Mouse (Mus musculus): ENCODE results near the gene Jazf1. TPM values are rescaled to one million over a fixed set of nuclear protein-coding genes. Genes with fewer than 3 reads are reported as not detected.

The Jazf1 gene
- polyA plus RNA-seq, 2 experiments = 0.71 to 1.2 TPM

GRCm38 (mm10) chr6:52929358-52929757, 139.1 kb downstream of the Jazf1 start:
- Histone ChIP-seq H3K9me3 (ENCODE audit: control insufficient read depth, low read length) (no peaks in the 10 kb centered on the region), H3K4me2 (ENCODE audit: low read depth) (no peak overlapping the region), H3K27me3 (ENCODE audit: control insufficient read depth, insufficient read depth, low read length) (no peaks in the 10 kb centered on the region), H3K4me3 (ENCODE audit: insufficient read depth in 1 of 2, low read depth in 2 of 2, low read length in 2 of 2) (no peak overlapping the region), H3K9ac (replicated peaks) (no peak overlapping the region), H3K4me1 (replicated peaks; ENCODE audit: control insufficient read depth in 2 of 2, insufficient read depth in 2 of 2, low read length in 1 of 2) (no peaks in the 10 kb centered on the region), H3K27ac (no peak overlapping the region), H3K36me3 (replicated peaks; ENCODE audit: control insufficient read depth, insufficient read depth, low read depth) (no peaks in the 10 kb centered on the region)
- ATAC-seq (ENCODE audit: insufficient read depth) = no peak
- no peak for TF ChIP-seq EP300 (IDR thresholded peaks at IDR 0.05; ENCODE audit: low read depth)
- no peak for TF ChIP-seq CTCF (IDR thresholded peaks at IDR 0.05; ENCODE audit: low read depth)
- DNase-seq (ENCODE audit: low read depth in 3 of 3, low spot score in 3 of 3) = no peak
- 73% methylated on average over 12 of the region's 12 CpGs for WGBS (ENCODE audit: insufficient replicate concordance)

- no peaks in the 10 kb centered on the region for H3K9me3 ChIP-seq (ENCODE audit: control insufficient read depth, low read length)
- no peak for DNase-seq (ENCODE audit: low read depth in 3 of 3, low spot score in 3 of 3)
- no peak overlapping the region for H3K9ac ChIP-seq (replicated peaks)
- no peak overlapping the region for H3K4me3 ChIP-seq (ENCODE audit: insufficient read depth in 1 of 2, low read depth in 2 of 2, low read length in 2 of 2)
- H3K4me1 ChIP-seq (replicated peaks; ENCODE audit: control insufficient read depth in 2 of 2, insufficient read depth in 2 of 2, low read length in 1 of 2) = no peaks in the 10 kb centered on the region
- ATAC-seq (ENCODE audit: insufficient read depth) = no peak
- no peak overlapping the region for H3K4me2 ChIP-seq (ENCODE audit: low read depth)
- H3K36me3 ChIP-seq (replicated peaks; ENCODE audit: control insufficient read depth, insufficient read depth, low read depth) = no peaks in the 10 kb centered on the region
- no peaks in the 10 kb centered on the region for H3K27me3 ChIP-seq (ENCODE audit: control insufficient read depth, insufficient read depth, low read length)
- no peak for TF ChIP-seq EP300 (IDR thresholded peaks at IDR 0.05; ENCODE audit: low read depth)
- TF ChIP-seq CTCF (IDR thresholded peaks at IDR 0.05; ENCODE audit: low read depth) = peak; percentile 32
- 60% methylated on average over 4 of the region's 4 CpGs for WGBS (ENCODE audit: insufficient replicate concordance)
- H3K27ac ChIP-seq = no peak overlapping the region
Observed at GRCm38 (mm10) chr6:52926947-52927346, 141.5 kb downstream of the Jazf1 start.

GRCm38 (mm10) chr6:52925458-52926042, 142.9 kb downstream of the Jazf1 start:
- H3K27ac ChIP-seq = no peak overlapping the region
- no peak for DNase-seq (ENCODE audit: low read depth in 3 of 3, low spot score in 3 of 3)
- H3K4me2 ChIP-seq (ENCODE audit: low read depth) = no peak overlapping the region
- no peaks in the 10 kb centered on the region for H3K4me1 ChIP-seq (replicated peaks; ENCODE audit: control insufficient read depth in 2 of 2, insufficient read depth in 2 of 2, low read length in 1 of 2)
- ATAC-seq (ENCODE audit: insufficient read depth) = no peak
- no peak overlapping the region for H3K9ac ChIP-seq (replicated peaks)
- no peaks in the 10 kb centered on the region for H3K36me3 ChIP-seq (replicated peaks; ENCODE audit: control insufficient read depth, insufficient read depth, low read depth)
- no peaks in the 10 kb centered on the region for H3K9me3 ChIP-seq (ENCODE audit: control insufficient read depth, low read length)
- TF ChIP-seq CTCF (IDR thresholded peaks at IDR 0.05; ENCODE audit: low read depth) (no peak), EP300 (IDR thresholded peaks at IDR 0.05; ENCODE audit: low read depth) (no peak)
- 57% methylated on average over 9 of the region's 9 CpGs for WGBS (ENCODE audit: insufficient replicate concordance)
- no peaks in the 10 kb centered on the region for H3K27me3 ChIP-seq (ENCODE audit: control insufficient read depth, insufficient read depth, low read length)
- H3K4me3 ChIP-seq (ENCODE audit: insufficient read depth in 1 of 2, low read depth in 2 of 2, low read length in 2 of 2) = no peak overlapping the region

GRCm38 (mm10) chr6:52921248-52921647, 147.2 kb downstream of the Jazf1 start:
- TF ChIP-seq CTCF (IDR thresholded peaks at IDR 0.05; ENCODE audit: low read depth) = no peak
- no peak for TF ChIP-seq EP300 (IDR thresholded peaks at IDR 0.05; ENCODE audit: low read depth)
- DNase-seq (ENCODE audit: low read depth in 3 of 3, low spot score in 3 of 3) (no peak), ATAC-seq (ENCODE audit: insufficient read depth) (no peak)
- no peak overlapping the region for H3K4me3 ChIP-seq (ENCODE audit: insufficient read depth in 1 of 2, low read depth in 2 of 2, low read length in 2 of 2)
- H3K9ac ChIP-seq (replicated peaks) = no peak overlapping the region
- no peaks in the 10 kb centered on the region for H3K9me3 ChIP-seq (ENCODE audit: control insufficient read depth, low read length)
- no peaks in the 10 kb centered on the region for H3K4me1 ChIP-seq (replicated peaks; ENCODE audit: control insufficient read depth in 2 of 2, insufficient read depth in 2 of 2, low read length in 1 of 2)
- H3K4me2 ChIP-seq (ENCODE audit: low read depth) = no peak overlapping the region
- no peak overlapping the region for H3K27ac ChIP-seq
- 68% methylated on average over 6 of the region's 6 CpGs for WGBS (ENCODE audit: insufficient replicate concordance)
- no peaks in the 10 kb centered on the region for H3K27me3 ChIP-seq (ENCODE audit: control insufficient read depth, insufficient read depth, low read length)
- no peaks in the 10 kb centered on the region for H3K36me3 ChIP-seq (replicated peaks; ENCODE audit: control insufficient read depth, insufficient read depth, low read depth)

GRCm38 (mm10) chr6:52920719-52921118, 147.7 kb downstream of the Jazf1 start:
- no peak for ATAC-seq (ENCODE audit: insufficient read depth)
- Histone ChIP-seq H3K36me3 (replicated peaks; ENCODE audit: control insufficient read depth, insufficient read depth, low read depth) (no peaks in the 10 kb centered on the region), H3K9me3 (ENCODE audit: control insufficient read depth, low read length) (no peaks in the 10 kb centered on the region), H3K4me3 (ENCODE audit: insufficient read depth in 1 of 2, low read depth in 2 of 2, low read length in 2 of 2) (no peak overlapping the region), H3K4me1 (replicated peaks; ENCODE audit: control insufficient read depth in 2 of 2, insufficient read depth in 2 of 2, low read length in 1 of 2) (no peaks in the 10 kb centered on the region), H3K27ac (no peak overlapping the region), H3K27me3 (ENCODE audit: control insufficient read depth, insufficient read depth, low read length) (no peaks in the 10 kb centered on the region), H3K4me2 (ENCODE audit: low read depth) (no peak overlapping the region), H3K9ac (replicated peaks) (no peak overlapping the region)
- TF ChIP-seq EP300 (IDR thresholded peaks at IDR 0.05; ENCODE audit: low read depth) (no peak), CTCF (IDR thresholded peaks at IDR 0.05; ENCODE audit: low read depth) (no peak)
- 54% methylated on average over 6 of the region's 6 CpGs for WGBS (ENCODE audit: insufficient replicate concordance)
- no peak for DNase-seq (ENCODE audit: low read depth in 3 of 3, low spot score in 3 of 3)

Data from liver, embryonic 14.5 days (tissue).